Mouse (Mus musculus) testis, adult 2 months (tissue): ENCODE results near the gene Rps29.

Experiments
- CTCF ChIP-seq: fragments of 200-500 bp; IDR thresholded peaks from 2 replicates; pipeline ENCODE4 v1.5.1; 2012; ENCODE audit warnings: low read depth, mild to moderate bottlenecking, inconsistent platforms, low read length, moderate library complexity; ENCODE audit not compliant: control insufficient read depth, insufficient read depth, insufficient replicate concordance
- POLR2A ChIP-seq: fragments of 200-500 bp; IDR thresholded peaks from 2 replicates; pipeline ENCODE4 v1.6.1; 2012; ENCODE audit warnings: low read depth, mild to moderate bottlenecking, inconsistent platforms, low read length, moderate library complexity; ENCODE audit not compliant: control insufficient read depth

GRCm38 (mm10) chr12:69204052-69204833, 45.3 kb upstream of the Rps29 start, which contains the start of gene Gm49384:
- TF ChIP-seq CTCF (no peak), POLR2A (no peak)
